29 mouse cellular contexts compared by ENCODE assay signal in genomic region chr2:5923786-5924185, GRCm38 (mm10). TPM values are rescaled to one million over a fixed set of nuclear protein-coding genes. Genes with fewer than 3 reads are reported as not detected.
DNase-seq lines count a peak whose midpoint lies in the region; ATAC-seq lines count a peak whose summit lies in the region.
"Had no signal": no experiment of that assay in that cellular context is flagged by ENCODE, and none has a peak within 500 bp of the region (broad histone marks: within the 10 kb centered on the region; RNA-seq: fewer than 3 reads in every experiment).

No protein-coding gene starts in this region.

- no peaks in the 10 kb centered on the region for H3K36me3 ChIP-seq in embryonic facial prominence, embryonic 11.5 days (replicated peaks; ENCODE audit: control insufficient read depth, insufficient read depth, low read depth, low read length)
- no peaks in the 10 kb centered on the region for H3K36me3 ChIP-seq in limb, embryonic 11.5 days (ENCODE audit: control insufficient read depth, insufficient read depth, low read length)
- peaks cover 9% of the 10 kb centered on the region; the same call in 1 of the 2 replicates for H3K36me3 ChIP-seq in heart, embryonic 10.5 days
- H3K36me3 ChIP-seq: G1E had no signal

- 46% methylated on average over 9 of the region's 9 CpGs for WGBS in embryonic facial prominence, embryonic 11.5 days
- 35% methylated on average over 9 of the region's 9 CpGs for WGBS in limb, embryonic 11.5 days
- WGBS in heart, embryonic 10.5 days = 79% methylated on average over 9 of the region's 9 CpGs

- no peak overlapping the region for H3K4me2 ChIP-seq in embryonic facial prominence, embryonic 11.5 days (ENCODE audit: low read depth, low read length)
- no peak overlapping the region for H3K4me2 ChIP-seq in limb, embryonic 11.5 days (ENCODE audit: low read depth, severe bottlenecking)
- H3K4me2 ChIP-seq: embryonic facial prominence, embryonic 13.5 days; forebrain, embryonic 12.5 days; forebrain, embryonic 15.5 days; heart, embryonic 13.5 days; hindbrain, embryonic 14.5 days had no signal

- no peaks in the 10 kb centered on the region for H3K4me1 ChIP-seq in embryonic facial prominence, embryonic 11.5 days (ENCODE audit: control insufficient read depth, insufficient read depth, low read length)
- H3K4me1 ChIP-seq in limb, embryonic 11.5 days (ENCODE audit: control insufficient read depth, insufficient read depth, low read length) = no peaks in the 10 kb centered on the region
- no peaks in the 10 kb centered on the region for H3K4me1 ChIP-seq in heart, embryonic 10.5 days
- H3K4me1 ChIP-seq: embryonic facial prominence, embryonic 13.5 days; forebrain, embryonic 12.5 days; forebrain, embryonic 15.5 days; heart, embryonic 13.5 days had no signal

- peak; percentile 57 for DNase-seq in embryo, embryonic 10 days (ENCODE audit: low spot score)
- DNase-seq in embryo, embryonic 11 days = peak; percentile 33
- peak; percentile 41 for DNase-seq in embryonic facial prominence, embryonic 11.5 days (ENCODE audit: low spot score)
- peak; percentile 43 for DNase-seq in limb, embryonic 11.5 days (ENCODE audit: low spot score)
- no peak for DNase-seq in heart, embryonic 10.5 days (ENCODE audit: low spot score)
- no peak for DNase-seq in testis, postnatal 14 days (ENCODE audit: low spot score)
- no peak for DNase-seq in T-cell, adult 2 months (ENCODE audit: low spot score)
- DNase-seq: adrenal gland, adult 8-10 months; adrenal gland, postnatal 25 days; B cell, adult 2 months; cerebellum, adult 11-12 months; cerebellum, adult 8-10 months; cerebellum, postnatal 10 days; cerebellum, postnatal 36 days; gastrocnemius, postnatal 25 days; heart, adult 18-20 months; kidney, adult 2 months had no signal

- no peak overlapping the region for H3K9ac ChIP-seq in embryonic facial prominence, embryonic 11.5 days (replicated peaks; ENCODE audit: low read length)
- H3K9ac ChIP-seq in limb, embryonic 11.5 days (ENCODE audit: low read length) = no peak overlapping the region
- H3K9ac ChIP-seq: embryonic facial prominence, embryonic 13.5 days; forebrain, embryonic 12.5 days; forebrain, embryonic 15.5 days; heart, embryonic 13.5 days; hindbrain, embryonic 14.5 days had no signal

- H3K27me3 ChIP-seq in embryonic facial prominence, embryonic 11.5 days (ENCODE audit: control insufficient read depth, insufficient read depth, low read length) = no peaks in the 10 kb centered on the region
- H3K27me3 ChIP-seq in limb, embryonic 11.5 days (ENCODE audit: control insufficient read depth, insufficient read depth, low read length) = no peaks in the 10 kb centered on the region
- H3K27me3 ChIP-seq in heart, embryonic 10.5 days (ENCODE audit: insufficient read depth, poor library complexity, severe bottlenecking) = no peaks in the 10 kb centered on the region
- H3K27me3 ChIP-seq: CH12.LX; embryonic facial prominence, embryonic 13.5 days; forebrain, embryonic 12.5 days; forebrain, embryonic 15.5 days; heart, embryonic 13.5 days; Patski had no signal

- no peak for ATAC-seq in embryonic facial prominence, embryonic 11.5 days (replicated peaks; ENCODE audit: insufficient number of reproducible peaks, low FRiP score, low TSS enrichment, low read depth)
- no peak for ATAC-seq in limb, embryonic 11.5 days (ENCODE audit: insufficient number of reproducible peaks, low FRiP score, low TSS enrichment, low read depth)
- ATAC-seq: forebrain, embryonic 15.5 days; hindbrain, postnatal 0 days; inflammation-experienced regulatory T-cells, adult 6 months; intestine, postnatal 0 days; Patski had no signal

- H3K4me3 ChIP-seq in embryonic facial prominence, embryonic 11.5 days (ENCODE audit: low read depth, low read length) = no peak overlapping the region
- no peak overlapping the region for H3K4me3 ChIP-seq in limb, embryonic 11.5 days (ENCODE audit: low read depth, low read length)
- H3K4me3 ChIP-seq in heart, embryonic 10.5 days = no peak overlapping the region
- H3K4me3 ChIP-seq: embryonic facial prominence, embryonic 13.5 days; erythroblast, embryonic 14.5 days; forebrain, embryonic 12.5 days; forebrain, embryonic 15.5 days; heart, embryonic 13.5 days had no signal

- H3K27ac ChIP-seq in embryonic facial prominence, embryonic 11.5 days (replicated peaks; ENCODE audit: low read depth, low read length) = no peak overlapping the region
- no peak overlapping the region for H3K27ac ChIP-seq in limb, embryonic 11.5 days (replicated peaks; ENCODE audit: low read depth, low read length)
- no peak overlapping the region for H3K27ac ChIP-seq in heart, embryonic 10.5 days
- H3K27ac ChIP-seq: embryonic facial prominence, embryonic 13.5 days; forebrain, embryonic 12.5 days; forebrain, embryonic 15.5 days; heart, embryonic 13.5 days; hindbrain, embryonic 14.5 days; hindbrain, postnatal 0 days had no signal

- no peaks in the 10 kb centered on the region for H3K9me3 ChIP-seq in embryonic facial prominence, embryonic 11.5 days (replicated peaks; ENCODE audit: control insufficient read depth, low read length)
- no peaks in the 10 kb centered on the region for H3K9me3 ChIP-seq in limb, embryonic 11.5 days (ENCODE audit: control insufficient read depth, low read length)
- no peaks in the 10 kb centered on the region for H3K9me3 ChIP-seq in heart, embryonic 10.5 days
- H3K9me3 ChIP-seq: embryonic facial prominence, embryonic 13.5 days; forebrain, embryonic 12.5 days; forebrain, embryonic 15.5 days; G1E; heart, embryonic 13.5 days had no signal

RNA-seq across cellular contexts. Expression of gene Dhtkd1, which starts 18.8 kb away (rescaled TPM):
- 2.8 and 3.4 TPM in 2 replicates for polyA plus RNA-seq in embryonic facial prominence, embryonic 11.5 days (2014; fragmentation: Nextera tagmentation; extraction: Ambion mirVana)
- 5.2 and 5.7 TPM in 2 replicates for polyA plus RNA-seq in limb, embryonic 11.5 days (2014; fragmentation: Nextera tagmentation; extraction: Ambion mirVana)
- 3.4 and 4.2 TPM in 2 replicates for polyA plus RNA-seq in heart, embryonic 10.5 days (2016; fragmentation: Nextera tagmentation; extraction: Ambion mirVana)
- polyA plus RNA-seq: erythroblast, embryonic 14.5 days; G1E had no signal

RNA-seq across cellular contexts. Expression of gene Upf2, which starts 27.5 kb away (rescaled TPM):
- polyA plus RNA-seq in embryonic facial prominence, embryonic 11.5 days (2014; fragmentation: Nextera tagmentation; extraction: Ambion mirVana) = 13.3 and 15.7 TPM in 2 replicates
- polyA plus RNA-seq in limb, embryonic 11.5 days (2014; fragmentation: Nextera tagmentation; extraction: Ambion mirVana) = 13.6 and 15.9 TPM in 2 replicates
- 6.0 and 8.2 TPM in 2 replicates for polyA plus RNA-seq in heart, embryonic 10.5 days (2016; fragmentation: Nextera tagmentation; extraction: Ambion mirVana)

RNA-seq across cellular contexts. Expression of gene Sec61a2, which starts 28.6 kb away (rescaled TPM):
- 81.0 and 82.7 TPM in 2 replicates for polyA plus RNA-seq in embryonic facial prominence, embryonic 11.5 days (2014; fragmentation: Nextera tagmentation; extraction: Ambion mirVana)
- 81.9 and 87.1 TPM in 2 replicates for polyA plus RNA-seq in limb, embryonic 11.5 days (2014; fragmentation: Nextera tagmentation; extraction: Ambion mirVana)
- 62.6 and 74.4 TPM in 2 replicates for polyA plus RNA-seq in heart, embryonic 10.5 days (2016; fragmentation: Nextera tagmentation; extraction: Ambion mirVana)

Comparison
In these comparisons a context has a peak if more than half of its experiments do, and no peak if none do; other contexts are left out.
1. DNase-seq: peak in embryo, embryonic 10 days (single experiment), embryo, embryonic 11 days (single experiment), embryonic facial prominence, embryonic 11.5 days (single experiment) and limb, embryonic 11.5 days (single experiment); none in heart, embryonic 10.5 days (single experiment), testis, postnatal 14 days (single experiment) and T-cell, adult 2 months (single experiment).